Mouse (Mus musculus): ENCODE results near the gene Mysm1.

The Mysm1 gene

GRCm38 (mm10) chr4:94978590-94979499, at the start of gene Mysm1:
TSS of gene Mysm1 (minus strand) at chr4:94979100.
- peak; percentile 88 to 97 for DNase-seq (ENCODE audit: low spot score in 2 of 2)

- DNase-seq (ENCODE audit: low spot score in 2 of 2): no peak
These were observed 47.1 kb upstream of the Mysm1 start for GRCm38 (mm10) chr4:95025847-95026600.

DNA sequence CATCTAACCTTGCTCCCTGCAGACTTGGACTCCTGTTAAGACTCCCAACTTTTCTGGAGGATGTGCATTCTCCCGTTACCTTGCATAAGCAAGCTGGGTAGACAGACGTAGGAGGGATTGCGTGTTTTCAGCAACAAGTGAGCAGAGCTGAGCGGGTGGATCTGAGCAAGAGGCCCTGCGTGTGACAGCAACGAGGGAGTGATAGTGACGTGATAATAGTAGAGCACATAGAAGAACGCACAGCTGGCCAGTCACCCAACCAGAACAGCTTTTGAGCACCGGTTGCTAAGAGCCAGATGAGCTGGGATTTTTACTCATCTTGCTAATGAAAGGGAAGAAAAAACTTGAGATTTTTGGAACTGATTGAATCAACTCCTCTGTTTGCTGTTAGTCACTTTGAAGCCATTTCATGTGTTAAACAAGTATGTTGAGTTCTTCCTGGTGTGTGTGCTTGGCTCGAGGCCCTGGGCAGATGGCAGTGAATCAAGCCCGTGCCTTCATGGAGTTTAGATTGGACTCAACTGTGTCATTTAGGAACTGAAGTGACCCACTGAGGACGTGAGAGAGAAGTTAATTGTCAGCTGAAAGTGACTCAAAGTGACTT, 44.6 kb upstream of the Mysm1 start:
- DNase-seq (ENCODE audit: low spot score in 2 of 2): no peak

DNA sequence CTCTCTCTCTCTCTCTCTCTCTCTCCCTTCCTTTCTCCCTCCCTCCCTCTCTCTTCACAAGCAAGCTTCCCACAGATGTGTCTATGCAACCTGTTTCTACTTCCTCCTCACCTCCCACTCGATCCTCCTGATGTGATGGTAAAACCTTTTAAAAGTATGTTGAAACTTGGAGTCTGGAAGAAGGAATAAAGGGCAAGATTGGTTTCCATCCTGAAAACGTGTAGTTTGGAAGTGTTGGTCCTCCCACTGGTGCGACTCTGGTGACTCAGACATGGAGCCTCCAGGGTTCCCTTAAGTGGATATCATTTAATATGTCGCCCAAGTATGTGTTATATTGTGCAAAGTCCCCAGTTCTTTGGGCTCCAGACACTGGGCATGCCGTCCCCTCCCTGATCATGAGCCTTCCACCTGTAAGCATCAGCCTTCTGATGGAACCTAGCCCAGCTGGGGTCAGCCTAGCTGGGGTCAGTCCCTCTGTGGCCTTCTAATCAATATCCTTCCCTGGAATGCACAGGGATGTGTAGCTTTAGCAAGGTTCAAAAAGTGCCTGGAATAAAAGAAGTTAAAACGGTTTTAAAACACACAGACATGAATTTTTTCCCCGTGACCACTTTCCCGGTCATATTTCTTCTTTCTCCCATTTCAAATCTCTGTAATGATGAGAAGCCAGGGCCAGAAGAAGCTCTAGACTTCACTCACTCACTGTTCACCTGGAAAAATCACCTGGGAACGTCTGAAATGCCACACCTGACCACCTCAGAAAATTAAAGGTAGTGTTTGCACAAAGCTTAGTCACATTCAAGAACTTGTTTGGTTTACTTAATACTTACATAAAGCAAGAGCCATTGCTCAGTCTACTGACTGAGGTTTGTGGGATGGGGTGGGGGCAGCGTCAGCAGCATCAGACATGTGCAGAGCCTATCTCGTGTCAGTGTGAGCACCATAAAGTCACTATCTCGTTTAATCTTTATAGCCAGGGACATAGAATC, 43.0 kb upstream of the Mysm1 start:
- no peak for DNase-seq (ENCODE audit: low spot score in 2 of 2)

DNA sequence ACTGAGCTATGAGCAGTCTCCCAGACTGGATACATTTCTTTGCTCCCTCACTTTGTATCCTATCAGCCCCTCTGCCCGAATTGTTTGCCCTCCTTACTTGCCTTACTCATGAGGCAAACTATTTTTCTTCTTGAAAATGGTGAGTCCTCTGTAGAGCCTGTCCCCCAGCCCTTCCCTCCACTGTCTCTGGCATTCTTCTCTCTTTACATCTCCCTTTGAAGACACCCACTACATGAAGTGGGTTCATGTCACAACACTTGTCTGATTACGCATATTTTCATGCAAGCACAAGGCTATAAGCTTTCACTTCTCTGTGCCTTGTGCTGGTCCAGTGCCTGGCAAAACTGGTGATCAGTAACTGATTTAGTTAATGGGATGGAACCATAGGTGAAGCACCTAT, 41.3 kb upstream of the Mysm1 start:
- no peak for DNase-seq (ENCODE audit: low spot score in 2 of 2)

- no peak for DNase-seq (ENCODE audit: low spot score in 2 of 2)
These were observed 39.3 kb upstream of the Mysm1 start for GRCm38 (mm10) chr4:95018221-95018620.

DNA sequence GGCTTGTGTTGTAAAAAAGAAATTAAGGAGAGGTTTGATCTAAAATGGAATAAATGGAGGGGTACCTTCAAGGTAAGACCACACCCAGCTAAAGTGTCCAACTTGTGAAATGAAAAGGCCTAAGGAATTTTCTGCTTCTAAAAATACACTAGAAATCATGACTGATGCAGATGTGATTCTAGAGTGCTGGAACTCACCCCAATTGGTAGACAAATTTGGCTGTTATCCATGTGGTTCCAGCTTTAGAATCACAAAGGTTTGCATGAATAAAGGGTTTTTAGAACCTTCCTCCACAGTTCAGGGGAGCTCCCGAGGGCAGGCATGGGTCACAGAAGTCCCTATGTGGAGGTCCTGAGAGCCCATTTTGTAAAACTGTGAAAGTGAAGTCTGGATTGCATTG, 33.8 kb upstream of the Mysm1 start:
- DNase-seq (ENCODE audit: low spot score in 2 of 2): no peak

DNA sequence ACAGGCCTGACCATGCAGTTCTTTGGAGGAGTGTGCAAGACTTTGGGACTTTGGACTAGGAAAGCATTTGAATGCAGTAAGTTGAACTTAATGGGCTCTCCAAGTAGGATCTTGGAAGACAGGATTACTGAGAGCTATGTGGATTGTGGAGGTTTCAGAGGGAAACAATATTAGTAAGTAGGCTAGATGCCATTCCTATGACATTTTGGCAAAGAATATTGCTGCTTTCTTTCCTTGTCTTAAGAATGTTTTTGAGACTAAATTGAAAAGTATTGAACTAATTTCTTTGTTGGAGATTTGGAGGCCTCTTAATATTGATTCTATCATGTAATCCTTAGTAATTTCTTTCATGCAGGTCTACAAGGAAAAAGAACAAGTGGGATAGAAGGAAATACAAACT, 33.4 kb upstream of the Mysm1 start:
- no peak for DNase-seq (ENCODE audit: low spot score in 2 of 2)

DNA sequence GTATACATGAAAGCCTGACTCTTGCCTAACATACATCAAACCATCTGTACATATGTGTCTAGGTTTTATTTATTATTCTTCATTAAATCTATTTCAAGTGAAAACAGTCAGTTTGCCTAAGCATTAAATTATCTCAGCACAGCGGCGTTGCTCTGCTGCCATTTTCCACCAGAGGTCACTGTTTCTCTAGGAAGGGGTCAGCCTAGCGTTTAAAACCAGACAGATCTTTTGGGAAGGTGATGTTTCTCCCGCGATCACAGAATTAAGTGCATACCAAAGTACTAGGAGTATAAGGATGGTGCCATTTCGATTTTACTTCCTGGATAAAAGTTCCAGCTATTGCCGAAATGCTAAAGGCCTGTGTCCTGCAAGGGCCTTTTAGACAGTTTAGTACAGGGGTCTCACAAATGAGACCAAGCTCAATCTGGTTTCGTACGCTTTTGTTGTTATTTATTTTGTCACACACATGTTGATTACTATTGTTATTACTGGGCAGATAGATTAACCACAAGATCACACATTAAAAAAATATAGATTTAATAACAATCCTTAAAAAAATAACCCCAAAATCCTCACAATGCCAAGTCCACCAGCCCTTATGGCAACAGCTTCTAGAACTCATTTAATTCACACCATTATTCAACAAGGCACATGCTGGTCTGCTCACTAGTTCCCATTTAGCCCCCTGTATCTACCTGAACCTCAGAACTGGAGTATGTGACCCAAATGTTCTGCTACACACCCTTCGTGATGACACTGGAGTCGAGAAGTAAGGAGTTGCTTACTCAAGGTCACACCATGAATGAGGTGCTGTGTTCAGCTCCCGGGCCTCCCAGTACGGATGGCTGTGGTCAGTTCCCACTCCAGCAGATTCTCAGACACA, 29.5 kb upstream of the Mysm1 start:
- peak; percentile 41 to 64 for DNase-seq (ENCODE audit: low spot score in 2 of 2)

DNA sequence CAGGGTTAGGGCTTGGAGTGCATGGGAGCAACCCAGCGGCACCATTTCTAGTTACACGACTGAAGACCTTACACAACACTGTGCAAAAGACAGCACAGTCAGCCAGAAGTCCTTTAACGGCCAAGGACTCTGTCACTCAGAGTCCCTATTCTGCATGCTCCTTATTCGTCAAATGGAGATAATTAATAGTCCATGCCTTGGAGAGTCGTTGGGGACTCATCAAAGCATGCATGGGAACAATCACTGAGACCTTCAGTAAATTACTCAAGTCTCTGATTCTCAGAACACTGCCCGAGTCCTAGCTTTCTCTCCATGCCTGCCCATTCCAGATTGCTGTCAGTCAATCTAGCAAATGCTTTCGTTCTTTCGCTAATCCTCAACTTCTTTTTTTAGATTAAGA, 28.9 kb upstream of the Mysm1 start:
- no peak for DNase-seq (ENCODE audit: low spot score in 2 of 2)

- DNase-seq (ENCODE audit: low spot score in 2 of 2): no peak
These were observed 26.4 kb upstream of the Mysm1 start for GRCm38 (mm10) chr4:95005251-95005830.

DNA sequence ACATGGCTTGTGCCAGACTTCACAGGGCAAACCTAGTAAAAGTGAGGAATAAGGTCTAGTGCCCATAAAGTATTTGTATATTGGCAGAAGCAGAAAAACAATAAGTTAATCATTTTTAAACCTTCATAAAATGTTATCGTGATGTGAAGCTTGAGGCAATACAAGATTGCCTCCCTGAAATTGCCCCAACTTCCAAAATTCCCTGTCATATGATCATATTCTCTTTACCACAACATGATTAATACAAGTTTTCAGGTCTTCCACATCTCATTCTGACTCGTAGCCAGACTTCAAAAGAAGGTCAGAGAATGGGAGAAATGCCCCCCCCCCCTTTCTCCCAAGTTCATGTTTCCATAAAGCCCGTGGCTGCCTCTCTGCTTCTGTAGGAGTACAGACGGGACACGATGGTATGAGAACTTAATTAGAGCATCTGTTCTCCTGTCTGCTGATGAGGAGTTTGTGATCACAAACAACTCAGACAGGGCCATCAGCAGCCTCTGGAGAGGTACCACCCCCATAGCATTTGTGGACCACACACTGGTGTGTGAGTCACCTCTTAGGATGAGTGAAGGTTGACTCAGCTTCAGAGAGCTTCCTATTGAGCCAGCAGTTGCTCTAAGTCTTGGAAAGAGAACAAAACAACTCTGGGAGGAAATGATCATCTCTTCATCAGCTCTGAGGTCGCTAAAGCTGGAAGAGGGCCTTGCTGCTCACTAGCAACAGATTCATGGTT, 22.3 kb upstream of the Mysm1 start:
- no peak for DNase-seq (ENCODE audit: low spot score in 2 of 2)

- no peak for DNase-seq (ENCODE audit: low spot score in 2 of 2)
These were observed 21.2 kb upstream of the Mysm1 start for GRCm38 (mm10) chr4:95000147-95000546.

- no peak for DNase-seq (ENCODE audit: low spot score in 2 of 2)
These were observed 20.3 kb upstream of the Mysm1 start for GRCm38 (mm10) chr4:94999249-94999648.

- DNase-seq (ENCODE audit: low spot score in 2 of 2): no peak
These were observed 17.0 kb upstream of the Mysm1 start for GRCm38 (mm10) chr4:94995862-94996261.

DNA sequence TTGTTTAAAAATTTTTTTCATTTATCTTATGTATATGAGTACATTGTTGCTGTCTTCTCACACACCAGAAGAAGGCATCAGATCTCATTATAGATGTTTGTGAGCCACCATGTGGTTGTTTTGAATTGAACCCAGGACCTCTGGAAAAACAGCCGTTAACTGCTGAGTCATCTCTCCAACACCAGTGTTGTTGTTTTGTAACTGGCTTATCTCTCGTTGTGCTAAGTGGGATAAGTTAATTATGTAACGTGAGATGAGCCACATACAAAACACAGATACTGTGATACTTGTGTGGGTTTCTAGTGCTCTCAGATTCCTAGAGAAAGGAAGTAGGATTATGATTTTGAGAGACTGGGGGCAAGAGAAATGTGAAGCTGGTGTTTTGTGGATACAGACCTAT, 11.3 kb upstream of the Mysm1 start:
- DNase-seq (ENCODE audit: low spot score in 2 of 2): no peak

- no peak for DNase-seq (ENCODE audit: low spot score in 2 of 2)
These were observed 8.8 kb upstream of the Mysm1 start for GRCm38 (mm10) chr4:94987725-94988124.

GRCm38 (mm10) chr4:94979500-94979915, 608 bp upstream of the Mysm1 start:
- DNase-seq (ENCODE audit: low spot score in 2 of 2): no peak

DNA sequence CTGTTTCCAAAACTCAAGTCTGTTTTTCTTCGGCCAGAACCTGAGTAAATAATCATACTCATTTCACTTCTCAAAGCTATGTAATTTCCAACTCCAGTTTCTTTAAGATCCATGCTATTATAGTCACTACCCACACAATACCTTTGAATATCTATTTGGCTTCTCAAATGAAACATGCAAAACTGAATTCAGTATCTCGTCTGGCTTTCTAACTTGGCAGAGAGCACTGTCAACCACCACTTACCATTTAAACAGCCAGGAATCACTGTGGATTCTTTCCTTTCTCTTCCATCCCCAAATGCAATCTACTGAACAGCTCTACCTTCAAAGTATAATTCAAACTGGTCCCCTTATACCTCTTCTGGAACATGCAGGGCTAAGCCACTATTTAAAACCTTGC, 5.6 kb downstream of the Mysm1 start:
- DNase-seq (ENCODE audit: low spot score in 2 of 2): no peak
